Mouse (Mus musculus): Measurements from ENCODE around the gene Gstt4.
"Not testable (repeated sequence)": the region's sequence is repeated elsewhere in the genome, so short reads cannot be mapped to it uniquely, and the experiment has no call there.

GRCm38 (mm10) chr10:75767756-75768155 is 54.6 kb downstream of the Gstt4 start:
- not testable (repeated sequence) for TF ChIP-seq CTCF (IDR thresholded peaks at IDR 0.05; ENCODE audit: low read depth, low read length); POLR2A (IDR thresholded peaks at IDR 0.05; ENCODE audit: insufficient read depth, low read length); EP300 (IDR thresholded peaks at IDR 0.05; ENCODE audit: insufficient read depth, low read depth, low read length)
